Mouse (Mus musculus): ENCODE measurements around the gene Aven.

GRCm38 (mm10) chr2:112454862-112455564 lies 37.8 kb upstream of the Aven start, which contains the start of gene Emc7:
- no peak for TF ChIP-seq CTCF (IDR thresholded peaks at IDR 0.05; ENCODE audit: low read depth)
- TF ChIP-seq EP300 (IDR thresholded peaks at IDR 0.05; ENCODE audit: low read depth), result peak; percentile 30; the same call in 1 of the 2 replicates

Measured in liver, postnatal 0 days (tissue).